Mouse (Mus musculus) hindbrain, embryonic 16.5 days (tissue): ENCODE measurements at regions not wholly inside any gene's neighbourhood (a gene's known extent, or its start where the extent isn't known, plus 50 kb on each side); places are given as distances from the start of the nearest gene placed in this dataset.

Experiments used
- ATAC-seq: fragments of 200-750 bp; cut with Nextera tagmentation; 2 replicates; pipeline ENCODE4 v1.8.0; 2017; ENCODE audit warnings: moderate TSS enrichment, moderate library complexity
- H3K27ac ChIP-seq: fragments of 300-500 bp; sonication (generic); 2 replicates; pipeline ENCODE4 v1.5.1; 2014; ENCODE audit warnings: low read depth, mild to moderate bottlenecking, control low read depth, low read length, moderate library complexity
- H3K27me3 ChIP-seq: fragments of 300-500 bp; sonication (generic); replicated peaks from 2 replicates; pipeline ENCODE4 v1.6.1; 2014; ENCODE audit warnings: low read length; ENCODE audit not compliant: control insufficient read depth, insufficient read depth
- H3K36me3 ChIP-seq: fragments of 300-500 bp; sonication (generic); 2 replicates; pipeline ENCODE4 v1.6.1; 2014; ENCODE audit warnings: mild to moderate bottlenecking, low read length, moderate library complexity, mixed read lengths; ENCODE audit not compliant: control insufficient read depth, insufficient read depth
- H3K4me1 ChIP-seq: fragments of 300-500 bp; sonication (generic); 2 replicates; pipeline ENCODE4 v1.6.1; 2014; ENCODE audit warnings: low read depth, low read length; ENCODE audit not compliant: control insufficient read depth, insufficient read depth
- H3K4me2 ChIP-seq: fragments of 300-500 bp; sonication (generic); 2 replicates; pipeline ENCODE4 v1.6.1; 2014; ENCODE audit warnings: mild to moderate bottlenecking, low read length, control low read depth, moderate library complexity
- H3K4me3 ChIP-seq: fragments of 300-500 bp; sonication (generic); 2 replicates; pipeline ENCODE4 v1.5.1; 2014; ENCODE audit warnings: mild to moderate bottlenecking, low read length, control low read depth, moderate library complexity
- H3K9ac ChIP-seq: fragments of 300-500 bp; sonication (generic); 2 replicates; pipeline ENCODE4 v1.6.1; 2014; ENCODE audit warnings: low read depth, mild to moderate bottlenecking, control low read depth, low read length, moderate library complexity
- H3K9me3 ChIP-seq: fragments of 300-500 bp; sonication (generic); 2 replicates; pipeline ENCODE4 v1.6.1; 2014; ENCODE audit warnings: mild to moderate bottlenecking, low read length, moderate library complexity; ENCODE audit not compliant: control insufficient read depth
- WGBS: fragments of 180-500 bp; shearing (Covaris S2); extraction: QIAGEN DNeasy Blood & Tissue Kit; methylation state at CpG from one replicate; pipeline ENCODE4 v1.1.7; 2014; 5-methylcytosine and 5-hydroxymethylcytosine counted together

- no peaks in the 10 kb centered on the region for H3K9me3 ChIP-seq
- no peaks in the 10 kb centered on the region for H3K36me3 ChIP-seq
- WGBS = 59% methylated on average over 3 of the region's 3 CpGs
- no peak overlapping the region for H3K4me3 ChIP-seq
- ATAC-seq = no peak
- no peak overlapping the region for H3K27ac ChIP-seq
- peaks cover 3% of the 10 kb centered on the region; the same call in 1 of the 2 replicates for H3K27me3 ChIP-seq
- peaks cover 9% of the 10 kb centered on the region; the same call in 1 of the 2 replicates for H3K4me1 ChIP-seq
- H3K4me2 ChIP-seq = no peak overlapping the region
- no peak overlapping the region for H3K9ac ChIP-seq
Observed at GRCm38 (mm10) chr8:11909146-11909545, 68.9 kb downstream of the Tex29 start.

GRCm38 (mm10) chr8:11911639-11912450 is 71.6 kb downstream of the Tex29 start:
- H3K9ac ChIP-seq = 0 out of 2 replicates have a peak overlapping the region, but pooled peaks have one; percentile 11
- peak overlapping the region; percentile 13 for H3K4me2 ChIP-seq
- 40% methylated on average over 18 of the region's 18 CpGs for WGBS
- no peak overlapping the region for H3K4me3 ChIP-seq
- no peak overlapping the region for H3K27ac ChIP-seq
- peaks cover 18% of the 10 kb centered on the region for H3K4me1 ChIP-seq
- no peak for ATAC-seq
- H3K36me3 ChIP-seq = no peaks in the 10 kb centered on the region
- H3K9me3 ChIP-seq = no peaks in the 10 kb centered on the region
- H3K27me3 ChIP-seq = peaks cover 3% of the 10 kb centered on the region; the same call in 1 of the 2 replicates

- Histone ChIP-seq H3K27me3 (peaks cover 3% of the 10 kb centered on the region; the same call in 1 of the 2 replicates), H3K4me3 (no peak overlapping the region), H3K4me1 (peaks cover 18% of the 10 kb centered on the region), H3K4me2 (peak overlapping the region; percentile 13), H3K36me3 (no peaks in the 10 kb centered on the region), H3K9me3 (no peaks in the 10 kb centered on the region), H3K27ac (no peak overlapping the region), H3K9ac (peak overlapping the region; percentile 11; the same call in 1 of the 2 replicates)
- no peak for ATAC-seq
- WGBS = 22% methylated on average over 17 of the region's 17 CpGs
Observed at GRCm38 (mm10) chr8:11912451-11913128, 72.3 kb downstream of the Tex29 start.

- peaks cover 3% of the 10 kb centered on the region; the same call in 1 of the 2 replicates for H3K27me3 ChIP-seq
- 0 out of 2 replicates have a peak overlapping the region, but pooled peaks have one; percentile 2 for H3K4me3 ChIP-seq
- H3K27ac ChIP-seq = no peak overlapping the region
- H3K4me2 ChIP-seq = peak overlapping the region; percentile 9
- H3K36me3 ChIP-seq = no peaks in the 10 kb centered on the region
- H3K9ac ChIP-seq = peak overlapping the region; percentile 11; the same call in 1 of the 2 replicates
- H3K9me3 ChIP-seq = no peaks in the 10 kb centered on the region
- peaks cover 18% of the 10 kb centered on the region for H3K4me1 ChIP-seq
- WGBS = 41% methylated on average over 12 of the region's 12 CpGs
- peak; percentile 24; the same call in 1 of the 2 replicates for ATAC-seq
Observed at GRCm38 (mm10) chr8:11913129-11913900, 73.0 kb downstream of the Tex29 start.

GRCm38 (mm10) chr8:11914131-11914530 is 73.9 kb downstream of the Tex29 start:
- 21% methylated on average over 7 of the region's 7 CpGs for whole genome bisulfite sequencing
- no peak overlapping the region for H3K4me3 ChIP-seq

GRCm38 (mm10) chr8:11914681-11915474 is 74.6 kb downstream of the Tex29 start:
- Histone ChIP-seq H3K27ac (no peak overlapping the region), H3K36me3 (no peaks in the 10 kb centered on the region), H3K9me3 (no peaks in the 10 kb centered on the region), H3K9ac (no peak overlapping the region), H3K27me3 (peaks cover 3% of the 10 kb centered on the region; the same call in 1 of the 2 replicates), H3K4me2 (peak overlapping the region; percentile 45), H3K4me1 (peaks cover 18% of the 10 kb centered on the region), H3K4me3 (peak overlapping the region; percentile 2; the same call in 1 of the 2 replicates)
- WGBS = 29% methylated on average over 19 of the region's 19 CpGs
- ATAC-seq = no peak

More at GRCm38 (mm10) chr8:11914131-11914530, 73.9 kb downstream of the Tex29 start:
- Histone ChIP-seq H3K36me3 (no peaks in the 10 kb centered on the region), H3K4me1 (peaks cover 18% of the 10 kb centered on the region), H3K27me3 (peaks cover 3% of the 10 kb centered on the region; the same call in 1 of the 2 replicates), H3K27ac (no peak overlapping the region), H3K4me2 (0 out of 2 replicates have a peak overlapping the region, but pooled peaks have one; percentile 18), H3K9me3 (no peaks in the 10 kb centered on the region), H3K9ac (no peak overlapping the region)
- no peak for ATAC-seq

- no peak overlapping the region for H3K27ac ChIP-seq
- 89% methylated on average over 11 of the region's 11 CpGs for WGBS
Observed at GRCm38 (mm10) chr8:11915721-11916120, 75.4 kb downstream of the Tex29 start.

GRCm38 (mm10) chr8:11919876-11920275 is 79.6 kb downstream of the Tex29 start:
- H3K9ac ChIP-seq = no peak overlapping the region
- no peaks in the 10 kb centered on the region for H3K36me3 ChIP-seq
- H3K4me2 ChIP-seq = no peak overlapping the region
- H3K4me3 ChIP-seq = no peak overlapping the region
- no peaks in the 10 kb centered on the region for H3K9me3 ChIP-seq
- ATAC-seq = no peak
- peaks cover 6% of the 10 kb centered on the region for H3K4me1 ChIP-seq
- WGBS = 87% methylated on average over 2 of the region's 2 CpGs
- H3K27me3 ChIP-seq = no peaks in the 10 kb centered on the region; the same call in 1 of the 2 replicates
- H3K27ac ChIP-seq = no peak overlapping the region

More at GRCm38 (mm10) chr8:11915721-11916120, 75.4 kb downstream of the Tex29 start:
- ATAC-seq = no peak
- Histone ChIP-seq H3K4me3 (no peak overlapping the region), H3K9ac (no peak overlapping the region), H3K9me3 (no peaks in the 10 kb centered on the region), H3K4me2 (peak overlapping the region; percentile 14; the same call in 1 of the 2 replicates), H3K36me3 (no peaks in the 10 kb centered on the region), H3K27me3 (peaks cover 3% of the 10 kb centered on the region; the same call in 1 of the 2 replicates), H3K4me1 (peaks cover 18% of the 10 kb centered on the region)
